Mouse (Mus musculus) ovary, adult 18-20 months (tissue): Measurements from ENCODE around the gene Prdm16.

ENCODE experiments used
- DNase-seq: peaks from one replicate; pipeline ENCODE4 v3.0.0; 2022; ENCODE audit warnings: low spot score, mixed read lengths

The Prdm16 gene

GRCm38 (mm10) chr4:154602409-154602808, 34.3 kb downstream of the Prdm16 start:
- no peak for DNase-seq

DNA sequence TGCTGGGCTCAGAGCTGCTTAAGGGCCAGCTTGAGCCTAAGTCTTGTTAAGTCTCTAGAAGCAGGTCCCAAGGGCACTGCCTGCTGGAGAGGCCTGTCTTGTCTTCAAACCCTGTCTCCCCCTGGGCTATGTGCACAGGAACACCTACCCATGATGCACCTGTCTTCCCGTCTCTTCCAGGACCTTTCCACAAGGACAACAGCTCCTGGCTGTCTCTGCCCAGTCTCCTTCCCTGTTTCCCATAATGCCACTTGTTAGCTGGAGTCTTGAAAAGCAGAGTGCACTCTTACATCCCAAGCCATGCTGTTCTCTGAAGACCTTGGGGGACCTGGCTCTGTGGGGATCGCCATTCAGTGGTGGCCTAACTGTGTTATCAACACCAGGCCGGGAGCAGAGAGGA, 35.7 kb downstream of the Prdm16 start:
- DNase-seq = no peak

DNA sequence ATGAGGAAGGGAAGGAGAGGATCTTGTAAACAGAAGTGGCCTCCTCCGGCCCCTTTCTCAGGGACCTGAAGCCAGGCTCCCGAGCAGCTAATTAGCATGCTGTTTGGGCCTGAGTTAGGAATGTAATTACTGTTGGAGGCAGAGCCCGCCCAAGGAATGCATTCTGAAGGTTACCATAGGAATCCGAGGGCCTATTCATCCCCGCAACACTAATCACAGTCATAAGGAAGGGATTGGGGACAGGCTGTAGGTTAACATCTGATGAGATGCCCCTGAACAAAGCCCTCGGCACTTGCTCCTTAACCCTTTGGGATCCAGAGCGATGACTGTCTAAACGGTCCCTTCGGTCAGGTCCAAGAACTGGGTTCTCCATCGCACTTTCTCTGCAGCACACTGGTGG, 36.7 kb downstream of the Prdm16 start:
- no peak for DNase-seq

DNA sequence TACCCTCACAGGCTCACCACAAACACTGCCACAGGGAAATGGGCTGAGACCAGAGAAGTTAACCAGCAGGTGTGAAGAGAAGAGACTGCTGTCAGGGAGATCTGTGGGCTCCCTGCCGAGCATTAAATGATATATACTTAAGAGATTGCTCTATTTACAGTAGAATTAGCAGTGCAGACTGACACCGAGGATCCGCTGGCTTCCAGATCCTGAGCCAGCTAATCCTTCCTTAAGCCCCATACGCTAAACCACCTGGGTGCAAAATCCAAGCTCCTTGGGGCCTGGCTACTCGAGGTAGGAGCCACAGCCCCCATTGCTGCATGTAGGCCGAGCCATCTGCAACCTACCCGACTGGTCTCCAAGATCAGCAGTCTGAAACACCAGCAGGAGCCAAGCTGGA, 38.3 kb downstream of the Prdm16 start:
- DNase-seq = no peak

- DNase-seq = no peak
Observed at GRCm38 (mm10) chr4:154596805-154597204, 39.9 kb downstream of the Prdm16 start.

- no peak for DNase-seq
Observed at GRCm38 (mm10) chr4:154594761-154595556, 41.7 kb downstream of the Prdm16 start.

- no peak for DNase-seq
Observed at GRCm38 (mm10) chr4:154594116-154594760, 42.4 kb downstream of the Prdm16 start.

DNA sequence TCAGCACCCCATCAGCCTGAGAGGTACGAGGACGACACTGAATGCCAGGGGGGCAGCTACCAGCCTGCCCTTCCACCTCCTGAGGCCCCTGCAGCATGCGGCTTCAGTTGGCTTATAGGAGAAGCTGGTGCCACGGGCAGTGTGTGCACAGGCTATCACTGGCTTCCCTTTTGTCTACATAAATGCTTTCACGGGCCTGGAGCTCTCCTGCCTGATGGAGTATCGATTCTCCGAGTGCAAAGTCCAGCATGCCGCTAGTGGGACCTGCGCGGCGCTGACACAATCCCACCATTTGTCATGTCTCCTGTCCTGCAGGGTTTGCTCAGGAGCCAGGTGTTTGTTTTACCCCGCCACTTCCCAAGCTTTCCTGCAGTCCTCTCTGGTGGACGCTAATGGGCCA, 44.1 kb downstream of the Prdm16 start:
- DNase-seq = no peak

- DNase-seq = no peak
Observed at GRCm38 (mm10) chr4:154590910-154591309, 45.8 kb downstream of the Prdm16 start.

- DNase-seq = no peak
Observed at GRCm38 (mm10) chr4:154586334-154586733, 50.3 kb downstream of the Prdm16 start.

DNA sequence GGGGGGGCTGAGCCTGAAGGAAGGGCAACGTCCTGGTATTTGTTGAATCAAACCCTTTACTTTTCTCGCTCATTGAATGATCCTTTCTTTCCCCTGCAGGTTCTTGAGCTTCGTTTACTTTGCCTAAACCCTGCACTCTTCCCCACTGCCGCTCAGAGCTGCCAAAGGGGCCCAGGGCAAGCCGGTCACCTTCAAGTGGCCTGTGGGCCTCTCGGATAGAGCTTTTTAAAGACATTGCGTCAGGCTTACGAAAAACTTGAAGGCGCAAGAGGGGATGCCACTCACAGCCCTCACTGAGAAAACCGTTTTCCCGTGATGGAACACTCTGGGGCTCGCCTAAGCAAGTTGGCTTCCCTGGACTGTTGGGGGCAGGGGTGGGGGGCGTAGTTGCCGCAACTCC, 50.9 kb downstream of the Prdm16 start:
- DNase-seq = no peak

GRCm38 (mm10) chr4:154583712-154584111, 53.0 kb downstream of the Prdm16 start:
- DNase-seq = no peak

- DNase-seq = no peak
Observed at GRCm38 (mm10) chr4:154582607-154583236, 54.0 kb downstream of the Prdm16 start.

- no peak for DNase-seq
Observed at GRCm38 (mm10) chr4:154581261-154581886, 55.3 kb downstream of the Prdm16 start.

- no peak for DNase-seq
Observed at GRCm38 (mm10) chr4:154574208-154574875, 62.3 kb downstream of the Prdm16 start.

DNA sequence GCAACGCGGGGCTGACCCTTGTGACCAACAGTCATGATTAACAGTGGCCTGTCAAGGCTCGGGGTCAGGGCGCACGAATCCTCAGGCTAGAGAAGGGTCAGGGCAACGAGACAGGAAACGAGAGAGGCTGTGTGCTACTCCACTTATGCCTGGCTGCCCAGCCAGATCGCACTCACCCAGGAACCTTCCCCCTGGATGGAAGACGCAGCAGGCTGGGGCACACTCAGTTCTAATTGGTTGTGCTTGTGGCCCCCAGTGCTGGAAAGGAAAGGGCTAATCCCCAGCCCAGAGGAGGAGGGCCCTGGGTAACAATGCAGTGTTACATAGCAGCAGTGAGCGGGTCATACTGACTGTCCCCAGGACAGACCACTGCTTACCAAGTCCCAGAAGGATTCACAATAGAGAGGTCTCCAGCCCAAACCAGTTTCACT, 66.2 kb downstream of the Prdm16 start:
- no peak for DNase-seq

GRCm38 (mm10) chr4:154569845-154570244, 66.8 kb downstream of the Prdm16 start:
- no peak for DNase-seq

GRCm38 (mm10) chr4:154568798-154569197, 67.9 kb downstream of the Prdm16 start:
- DNase-seq = no peak

DNA sequence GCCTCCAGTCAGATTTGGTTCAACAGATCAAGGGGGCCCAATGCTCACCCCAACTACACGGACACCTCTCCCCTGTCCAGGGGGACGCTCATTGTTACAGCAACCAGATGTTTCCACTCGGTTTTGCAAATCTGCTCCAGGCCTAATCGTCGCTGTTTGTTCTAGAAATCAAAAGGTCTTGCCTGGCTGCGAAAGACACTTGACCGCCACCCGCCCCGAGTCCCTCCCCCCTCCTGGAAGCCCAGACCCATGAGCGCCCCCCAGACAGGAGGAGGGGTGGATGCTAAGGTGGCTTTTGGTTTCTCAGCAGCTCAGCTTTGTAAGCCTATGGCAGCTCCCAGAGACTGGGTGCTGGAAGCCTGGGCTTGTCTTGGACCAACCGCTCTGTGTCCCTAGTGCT, 68.7 kb downstream of the Prdm16 start:
- DNase-seq = no peak

- DNase-seq = no peak
Observed at GRCm38 (mm10) chr4:154563201-154563600, 73.5 kb downstream of the Prdm16 start.

DNA sequence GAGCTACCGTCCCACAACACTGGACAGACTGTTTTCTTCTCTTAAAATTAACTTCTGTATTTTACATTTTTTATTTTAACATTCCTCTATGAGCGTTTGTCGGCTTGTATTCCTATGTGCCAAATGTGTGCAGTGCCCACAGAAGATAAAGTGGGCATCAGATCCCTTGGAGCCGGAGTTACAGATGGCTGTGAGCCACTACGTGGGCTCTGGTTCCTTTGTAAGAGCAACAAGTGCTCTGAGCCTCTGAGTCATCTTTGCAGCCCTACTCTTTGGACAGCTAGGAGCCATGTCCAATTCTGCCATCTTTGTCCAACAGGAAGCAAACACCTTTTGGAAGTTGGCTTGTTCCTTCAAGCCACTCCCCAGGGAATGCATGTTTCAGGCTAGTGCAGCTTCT, 78.6 kb downstream of the Prdm16 start:
- no peak for DNase-seq

DNA sequence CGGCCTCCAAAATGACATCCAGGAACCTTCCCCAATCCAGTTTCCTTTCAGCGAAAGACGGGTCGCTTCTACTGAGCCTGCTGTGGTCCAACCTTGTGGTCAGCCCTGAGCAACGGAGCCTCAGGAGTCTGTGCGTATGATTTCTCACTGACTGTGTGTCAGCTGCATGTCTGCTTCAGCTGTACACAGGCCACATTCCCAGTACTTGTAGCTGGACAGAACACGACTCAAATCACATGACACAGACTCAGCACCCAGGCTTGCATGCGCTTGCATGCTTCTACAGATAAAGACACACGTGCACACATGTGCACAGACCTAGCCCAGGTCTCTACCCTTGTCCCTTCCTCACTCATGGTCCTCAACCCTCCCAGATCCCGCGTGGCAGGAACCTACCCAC, 79.5 kb downstream of the Prdm16 start:
- no peak for DNase-seq
